Mouse (Mus musculus): ENCODE results near the gene Hmx3.

Gene Hmx3

GRCm38 (mm10) chr7:131556541-131557271 lies 14.0 kb downstream of the Hmx3 start:
- no peak for DNase-seq (ENCODE audit: low read depth)

DNA sequence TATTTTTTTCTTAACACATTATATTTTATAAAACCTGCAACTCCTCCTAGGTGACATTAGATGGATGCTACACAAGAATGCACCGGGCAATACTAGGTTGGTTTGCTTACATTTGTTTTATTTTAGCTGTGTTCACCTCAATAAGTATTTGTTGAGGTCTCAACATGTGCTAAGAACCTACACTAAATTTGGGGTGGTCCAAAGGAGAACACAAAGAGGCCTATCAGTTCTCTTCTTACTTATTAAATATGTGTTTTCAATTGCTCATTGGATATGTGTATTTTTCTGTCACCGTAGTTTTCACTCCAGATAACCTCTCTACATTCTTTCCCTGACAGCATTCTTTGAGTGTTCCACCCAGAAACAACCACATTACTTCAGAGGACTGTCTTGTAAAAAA lies 15.1 kb downstream of the Hmx3 start:
- DNase-seq (ENCODE audit: low read depth): no peak

DNA sequence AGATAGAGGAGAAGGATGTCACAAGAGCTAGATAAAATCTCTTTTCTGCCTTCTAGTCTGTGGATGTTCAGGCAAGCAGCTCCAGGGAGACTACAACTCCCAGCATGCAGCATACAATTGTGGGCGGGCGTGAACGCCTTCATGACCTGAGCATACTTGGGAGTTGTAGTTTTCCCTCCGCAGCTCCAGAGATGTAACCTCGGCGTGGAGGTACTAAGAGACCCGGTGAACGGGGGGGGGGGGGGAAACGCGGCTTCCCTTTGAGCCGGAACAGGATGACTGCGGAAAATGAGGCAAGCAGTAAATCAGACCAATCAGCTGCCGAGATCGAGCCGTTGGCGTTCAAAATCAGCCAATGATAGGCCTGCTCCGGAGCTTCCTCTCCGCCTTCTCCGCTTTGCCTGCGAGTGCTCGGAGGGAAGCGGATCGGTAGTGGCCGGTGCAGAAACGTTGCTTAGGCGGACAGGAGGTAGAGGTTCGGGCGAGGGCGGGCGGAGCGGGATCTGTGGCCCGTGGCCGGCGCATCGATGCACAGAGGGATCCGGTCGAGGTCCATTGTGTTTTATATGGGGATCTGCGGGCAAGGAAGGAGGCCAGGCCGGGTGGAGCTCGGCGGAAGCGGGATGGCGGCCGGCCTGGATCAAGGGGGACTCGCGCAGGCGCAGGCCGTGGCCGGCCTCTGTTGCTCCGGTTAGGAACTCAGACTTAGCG lies 17.5 kb downstream of the Hmx3 start, which contains the start of gene Bub3:
TSS of gene Bub3 (plus strand) at position 237 of the 711 bp plus-strand sequence.
- peak; percentile 98 for DNase-seq (ENCODE audit: low read depth)

DNA sequence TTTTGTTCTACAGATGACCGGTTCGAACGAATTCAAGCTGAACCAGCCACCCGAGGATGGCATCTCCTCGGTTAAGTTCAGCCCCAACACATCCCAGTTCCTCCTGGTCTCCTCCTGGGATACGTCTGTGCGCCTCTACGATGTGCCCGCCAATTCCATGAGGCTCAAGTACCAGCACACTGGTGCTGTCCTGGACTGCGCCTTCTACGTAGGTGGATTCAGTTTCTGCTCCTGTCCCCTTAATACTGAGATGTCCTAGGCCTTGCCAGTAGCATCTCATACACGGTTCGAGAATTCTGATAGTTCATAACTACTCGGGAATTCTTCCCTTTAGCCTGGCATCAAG lies 18.0 kb downstream of the Hmx3 start:
- no peak for DNase-seq (ENCODE audit: low read depth)

- DNase-seq (ENCODE audit: low read depth): no peak
Observed at GRCm38 (mm10) chr7:131575246-131575645, 32.6 kb downstream of the Hmx3 start.

DNA sequence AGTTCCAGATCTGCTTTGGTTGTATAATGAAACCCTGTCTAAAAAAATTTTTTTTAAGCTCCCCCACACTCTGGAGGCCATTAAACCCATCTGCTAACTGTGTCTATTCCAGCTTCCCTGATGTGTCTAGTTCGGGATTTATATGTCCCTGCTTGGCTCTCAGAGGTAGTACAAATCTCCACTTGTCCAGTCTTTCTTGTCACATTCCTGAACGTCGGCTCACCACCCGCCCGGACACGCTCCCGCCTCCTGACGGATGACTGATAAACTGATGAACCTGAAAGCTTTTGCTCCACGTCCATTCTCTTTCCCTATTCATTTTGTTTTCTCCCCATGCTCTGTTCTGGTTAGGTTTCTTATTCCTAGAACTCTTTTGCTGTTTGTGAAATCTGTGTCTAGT lies 39.5 kb downstream of the Hmx3 start:
- DNase-seq (ENCODE audit: low read depth): no peak

DNA sequence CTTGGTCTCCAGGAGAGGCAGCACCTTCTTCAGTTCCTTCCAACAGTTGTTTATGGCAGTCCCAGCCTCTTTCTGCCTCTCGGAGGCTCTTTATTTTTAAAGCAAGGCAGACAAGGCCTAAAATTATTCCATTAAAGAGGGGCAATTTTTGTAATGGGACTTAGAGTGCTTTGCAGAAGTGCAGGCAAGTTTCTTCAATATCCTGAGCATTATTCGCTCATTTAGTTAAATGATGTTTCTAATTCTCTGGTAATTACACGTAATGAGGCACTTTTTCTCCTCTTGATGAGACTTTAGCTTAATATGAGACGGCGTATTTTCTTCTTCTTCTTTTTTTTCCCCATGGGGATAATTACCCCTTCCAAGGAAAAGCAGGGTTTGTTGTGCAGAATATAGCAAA lies 42.9 kb downstream of the Hmx3 start:
- no peak for DNase-seq (ENCODE audit: low read depth)

Data from fibroblast of lung, adult 2 months (primary cell).